Mouse (Mus musculus) neutrophil, adult 5-6 weeks (primary cell): ENCODE data around the gene Bmp8b. TPM values are rescaled to one million over a fixed set of nuclear protein-coding genes. Genes with fewer than 3 reads are reported as not detected.
"Not testable (repeated sequence)": the region's sequence is repeated elsewhere in the genome, so short reads cannot be mapped to it uniquely, and the experiment has no call there.

Experiments
- ATAC-seq: fragments of 151-379, 151-347 bp; 2 replicates; pipeline ENCODE4 v1.8.0; 2017; ENCODE audit warnings: mild to moderate bottlenecking, moderate TSS enrichment; ENCODE audit not compliant: insufficient number of reproducible peaks, poor library complexity, low FRiP score, severe bottlenecking; ENCODE audit errors: extremely low read depth
- total RNA-seq: library from RNA; stranded (forward); fragments of 200-1000 nt; gene quantifications from 2 replicates; pipeline ENCODE4 v1.2.3, GENCODE M21; 2017

Gene Bmp8b
- not detected in 2 replicates for total RNA-seq

DNA sequence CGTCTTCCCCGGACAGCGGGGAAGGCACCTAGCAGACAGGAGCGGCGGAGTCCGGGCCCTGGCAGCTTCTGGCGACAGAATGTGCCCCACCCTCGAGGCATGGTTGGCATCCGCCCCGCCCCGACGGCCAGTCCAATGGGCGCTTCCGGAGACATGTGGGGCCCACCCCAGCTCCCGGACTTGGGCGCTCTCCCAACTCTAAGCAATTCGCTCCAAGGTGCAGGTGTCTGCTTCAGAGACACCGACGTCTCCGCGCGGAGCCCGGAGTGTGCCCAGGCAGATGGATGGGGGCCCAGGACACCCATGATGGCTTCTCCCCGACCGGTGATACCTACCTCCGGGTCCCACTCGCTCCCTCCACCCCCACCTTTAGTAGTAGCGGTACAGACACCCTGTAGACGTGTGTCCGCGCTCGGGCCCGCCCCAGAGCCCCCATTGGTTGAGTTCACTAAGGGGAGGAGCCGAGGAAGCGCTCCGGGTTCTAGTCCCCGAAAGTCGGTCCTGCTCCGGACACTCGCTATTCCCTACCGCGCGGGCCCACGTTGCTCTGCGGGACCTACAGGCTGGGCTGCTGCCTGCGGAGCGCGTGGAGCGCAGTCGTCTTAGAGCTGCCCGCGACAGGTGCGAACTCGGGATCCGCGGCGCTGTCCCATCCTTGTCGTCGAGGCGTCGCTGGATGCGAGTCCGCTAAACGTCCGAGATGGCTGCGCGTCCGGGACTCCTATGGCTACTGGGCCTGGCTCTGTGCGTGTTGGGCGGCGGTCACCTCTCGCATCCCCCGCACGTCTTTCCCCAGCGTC is at the start of gene Bmp8b:
Gene Bmp8b, plus strand, starts transcription at position 515 of the 800 bp plus-strand sequence.
- no peak for ATAC-seq

DNA sequence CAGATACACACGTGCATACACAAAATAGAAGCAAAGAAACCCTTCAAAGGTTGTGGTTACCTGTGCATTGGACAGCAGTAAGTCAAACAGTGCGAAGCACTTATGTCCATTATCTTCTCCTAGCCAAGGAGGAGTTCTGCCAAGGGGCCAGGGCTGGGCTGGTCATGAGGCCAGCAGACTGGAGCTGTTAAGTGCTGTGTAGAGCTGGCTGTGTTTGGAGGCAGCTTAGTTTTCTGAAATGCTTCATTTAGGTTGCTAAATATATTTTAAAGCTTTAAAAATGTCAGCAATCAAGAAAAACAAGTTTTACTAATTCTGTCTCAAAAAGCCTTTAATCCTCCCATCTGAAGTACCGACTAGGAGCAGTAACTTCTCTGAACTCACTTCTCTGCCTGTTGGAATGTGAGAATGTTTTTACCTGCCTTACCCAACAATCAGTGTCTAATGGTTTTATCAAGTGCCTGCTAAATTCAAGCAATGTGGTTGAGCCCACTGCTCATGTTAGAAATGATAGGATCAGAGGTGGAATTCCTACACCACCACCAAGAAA is 48.3 kb upstream of the Bmp8b start:
- ATAC-seq = no peak

DNA sequence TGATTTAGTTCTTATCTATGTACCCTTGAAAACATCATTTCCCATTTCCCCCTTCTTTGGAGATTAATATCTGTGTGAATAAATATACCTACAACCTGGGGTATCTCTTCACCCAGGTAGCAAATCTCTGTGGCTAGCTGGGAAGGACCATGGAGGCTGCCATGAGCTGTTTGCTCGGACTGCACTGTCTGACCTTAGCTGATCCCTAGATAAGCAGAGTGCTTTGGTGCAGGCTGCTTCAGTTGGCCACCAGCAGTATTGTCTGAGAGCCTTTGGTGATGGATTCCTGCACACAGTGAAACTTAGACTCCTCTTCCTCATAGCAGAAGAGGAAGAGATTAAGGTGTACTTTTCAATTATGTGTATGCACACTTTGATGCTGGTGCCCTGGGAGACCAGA is 47.0 kb upstream of the Bmp8b start:
- ATAC-seq = no peak

DNA sequence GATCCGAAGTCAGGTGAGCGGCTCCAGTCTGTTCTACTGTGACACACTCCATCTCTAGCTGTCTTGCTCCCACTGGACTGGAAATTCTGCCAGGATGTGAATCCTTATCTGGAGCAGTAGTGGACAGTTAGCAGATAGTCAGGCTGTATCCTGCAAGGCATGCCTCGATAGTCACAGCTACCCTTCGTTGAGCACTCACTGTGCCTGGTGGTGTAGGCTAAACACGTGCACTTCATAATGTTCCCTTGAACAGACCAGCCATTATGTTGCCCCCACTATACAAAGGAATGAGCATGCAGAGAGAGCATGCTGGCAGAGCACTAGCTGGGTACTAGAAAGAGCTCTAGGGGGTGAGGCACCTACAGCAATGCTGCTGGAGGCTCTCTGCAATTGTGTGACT is 43.2 kb upstream of the Bmp8b start:
- ATAC-seq = no peak

DNA sequence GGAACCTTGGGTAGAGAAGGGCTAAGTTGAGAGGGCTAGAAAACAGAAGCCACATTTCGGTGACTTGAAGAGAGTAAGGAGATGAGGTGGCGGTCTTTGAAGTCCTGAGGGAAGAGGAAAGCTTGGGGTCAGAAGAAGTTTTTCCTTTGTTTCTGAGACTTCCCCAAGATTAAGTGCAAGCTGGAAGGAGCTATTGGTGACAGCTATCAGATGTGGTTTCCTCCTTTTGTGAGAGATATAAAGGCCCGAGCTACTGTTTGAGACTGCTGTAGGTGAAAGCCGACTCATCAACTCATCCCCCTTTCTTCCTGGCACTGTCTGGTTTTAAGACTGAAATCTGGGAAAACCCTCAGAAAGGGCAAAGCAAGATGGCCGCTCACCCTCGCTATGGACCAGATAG is 36.3 kb upstream of the Bmp8b start:
- ATAC-seq = no peak

DNA sequence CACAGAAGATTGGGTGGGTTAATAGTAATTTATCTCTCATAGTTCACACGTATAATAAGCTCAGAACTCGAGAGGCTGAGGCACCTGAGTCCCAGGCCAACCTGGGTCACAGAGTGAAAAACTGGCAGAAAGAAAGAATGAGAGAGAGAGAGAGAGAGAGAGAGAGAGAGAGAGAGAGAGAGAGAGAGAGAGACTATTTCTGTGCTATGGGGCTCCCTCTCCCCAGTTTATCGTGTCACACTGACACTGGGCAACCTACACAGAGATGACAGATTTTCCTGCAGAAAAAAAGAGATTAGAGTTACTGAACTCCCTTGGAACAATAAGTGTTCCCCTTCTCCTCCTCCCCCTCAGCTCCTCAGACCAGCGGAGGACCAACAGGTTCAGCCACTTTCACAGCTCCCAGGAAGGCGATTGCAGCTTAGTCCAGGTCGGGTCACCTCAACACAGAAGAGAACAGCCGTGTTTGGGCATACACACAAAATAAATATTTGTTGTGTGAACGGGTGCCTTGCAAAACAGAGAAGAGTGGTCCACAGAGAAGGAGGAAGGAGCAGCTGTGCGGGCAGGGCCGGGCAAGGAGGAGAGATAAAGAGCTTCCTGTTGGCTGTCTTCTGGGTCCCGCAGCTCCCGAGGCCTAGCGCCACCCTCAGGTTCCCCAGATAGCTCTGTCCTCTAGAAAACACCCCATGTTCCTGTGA is 33.5 kb upstream of the Bmp8b start:
- peak; percentile 63 for ATAC-seq

DNA sequence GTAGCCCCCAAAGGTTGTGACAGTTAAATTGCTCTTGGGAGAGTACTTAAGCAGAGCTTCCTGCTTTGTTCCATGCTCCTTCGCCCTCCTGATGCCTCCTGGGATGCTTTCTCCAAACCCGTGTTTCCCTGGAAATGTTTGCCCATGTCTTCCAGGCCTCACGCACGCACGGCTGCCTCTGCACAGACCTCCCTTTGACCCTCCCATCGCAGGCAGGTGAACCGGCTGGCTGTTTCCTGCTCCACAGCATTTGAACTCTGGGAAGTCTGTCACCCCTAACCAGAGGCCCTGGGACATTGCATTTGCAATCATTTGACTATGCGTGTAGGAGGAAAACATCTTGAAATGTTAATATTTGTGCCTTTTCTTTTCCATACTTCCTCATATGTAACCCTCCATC is 28.0 kb upstream of the Bmp8b start:
- ATAC-seq = no peak

DNA sequence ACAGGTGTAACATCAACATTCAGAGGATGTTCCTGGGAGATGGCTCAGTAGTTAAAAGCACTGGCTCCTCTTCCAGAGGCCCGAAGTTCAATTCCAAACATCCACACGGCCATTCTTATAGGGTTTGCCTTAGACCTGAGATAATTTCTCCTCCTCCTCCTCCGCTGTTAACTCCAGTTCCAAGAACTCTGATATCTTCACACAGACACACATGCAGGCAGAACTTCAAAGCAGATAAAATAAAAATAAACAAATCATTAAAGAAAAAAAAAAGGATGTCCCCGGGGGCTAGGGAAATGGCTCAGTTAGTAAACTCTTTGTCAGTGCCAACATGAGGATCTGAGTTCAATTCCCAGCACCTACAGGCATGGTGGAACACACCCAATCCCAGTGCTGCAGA is 26.7 kb upstream of the Bmp8b start:
- ATAC-seq = no peak

DNA sequence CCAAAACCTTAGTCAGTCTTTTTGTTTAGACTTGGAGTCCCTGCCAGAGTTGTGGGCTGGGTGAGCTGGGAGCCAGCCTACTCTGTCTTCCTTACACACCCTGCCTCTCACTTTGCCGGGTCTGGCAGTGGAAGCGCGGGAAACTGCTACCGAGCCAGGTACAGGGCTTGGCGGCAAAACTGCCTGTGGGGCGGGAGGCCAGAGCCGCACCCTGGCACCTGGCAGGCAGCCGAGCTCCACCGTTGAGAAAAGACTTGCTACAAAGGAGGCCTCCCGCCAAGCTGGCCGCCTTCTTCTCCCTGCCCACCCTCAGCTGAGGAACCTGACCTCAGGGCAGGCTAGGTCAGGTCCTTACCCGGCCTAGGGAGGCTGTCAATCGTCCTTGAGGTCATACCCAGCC is 24.2 kb upstream of the Bmp8b start:
- ATAC-seq = no peak

DNA sequence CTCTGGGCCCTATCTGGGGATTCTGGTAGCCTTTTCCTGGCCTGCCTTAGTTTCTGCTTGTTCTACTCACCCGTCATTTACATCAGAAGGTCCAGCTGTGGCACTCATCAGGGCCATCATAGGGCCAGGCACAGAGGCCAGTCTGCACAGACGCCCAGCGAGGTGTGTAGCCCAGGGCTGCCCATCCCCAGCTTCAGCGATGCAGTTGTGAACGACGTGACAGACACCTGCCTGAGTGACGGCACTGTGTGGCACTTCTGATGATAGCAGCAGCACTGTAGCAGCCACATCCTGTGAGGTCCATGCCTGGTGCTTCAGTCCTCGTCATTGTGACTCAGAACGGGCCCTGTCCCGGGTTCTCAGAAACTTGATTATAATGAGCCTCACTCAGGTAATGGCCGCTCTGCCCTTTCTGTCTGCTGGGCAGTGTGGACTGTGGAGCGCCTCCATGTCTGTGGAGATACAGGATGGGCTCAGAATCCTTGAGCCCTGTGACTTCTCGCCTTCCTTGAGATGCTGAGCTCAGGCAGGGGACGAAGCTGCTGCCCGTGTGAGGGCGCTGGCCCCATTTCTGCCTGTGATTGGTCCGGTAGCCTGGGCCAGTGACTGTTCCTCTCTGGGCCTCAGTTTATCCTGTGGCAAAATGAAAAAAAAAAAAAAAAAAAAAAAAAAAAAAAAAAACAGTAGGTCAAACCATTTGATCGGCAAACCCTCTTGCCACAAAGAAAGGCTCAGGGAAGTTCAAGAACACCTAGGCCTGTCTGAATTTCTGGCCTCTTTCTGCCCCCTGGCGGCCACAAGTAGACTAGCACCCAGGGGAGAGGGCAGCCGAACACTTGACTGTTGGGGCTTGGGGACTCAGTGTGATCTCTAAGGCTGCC is 22.4 kb upstream of the Bmp8b start:
- ATAC-seq = peak; percentile 86

DNA sequence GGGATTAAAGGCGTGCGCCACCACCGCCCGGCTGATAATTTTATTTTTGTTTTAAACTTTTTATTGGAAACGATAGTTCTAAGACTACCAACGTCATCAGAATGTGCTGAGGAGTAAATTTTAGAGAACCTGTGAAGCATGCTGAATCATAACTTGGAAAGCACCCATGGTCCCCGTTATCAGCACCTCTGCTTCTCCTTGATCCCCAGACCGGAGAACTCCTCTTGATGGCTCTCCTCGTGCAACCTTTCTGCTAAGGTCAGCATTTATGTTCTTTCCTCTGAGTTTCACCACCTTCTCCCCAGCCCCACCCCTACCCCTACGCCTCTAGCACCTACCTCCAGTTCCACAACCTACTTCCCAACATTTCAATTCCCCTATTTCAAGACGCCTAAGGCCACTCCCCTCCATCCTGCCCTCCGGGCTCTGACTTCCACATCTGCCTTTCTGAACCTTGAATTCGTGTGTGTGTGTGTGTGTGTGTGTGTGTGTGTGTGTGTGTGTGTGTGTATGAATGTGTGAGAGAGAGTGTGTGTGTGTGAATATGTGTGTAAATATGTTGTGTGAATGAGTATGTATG is 21.6 kb upstream of the Bmp8b start:
- no peak for ATAC-seq

DNA sequence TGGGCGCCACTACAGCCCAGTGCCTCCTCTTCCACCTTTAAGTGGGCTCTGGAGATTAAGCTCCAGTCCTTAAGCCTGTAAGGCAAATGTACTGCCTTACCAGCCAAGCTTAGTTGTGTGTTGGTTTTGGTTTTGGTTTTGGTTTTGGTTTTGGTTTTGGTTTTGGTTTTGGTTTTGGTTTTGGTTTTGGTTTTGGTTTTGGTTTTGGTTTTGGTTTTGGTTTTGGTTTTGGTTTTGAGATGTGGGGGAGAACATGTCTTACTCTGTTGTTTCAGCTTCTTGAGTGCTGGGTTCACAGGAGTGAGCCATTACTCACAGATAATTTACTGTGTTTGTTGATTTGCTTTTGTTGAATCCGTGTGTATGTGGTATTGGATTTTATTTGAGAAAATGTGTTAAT is 19.7 kb upstream of the Bmp8b start:
- no peak for ATAC-seq

DNA sequence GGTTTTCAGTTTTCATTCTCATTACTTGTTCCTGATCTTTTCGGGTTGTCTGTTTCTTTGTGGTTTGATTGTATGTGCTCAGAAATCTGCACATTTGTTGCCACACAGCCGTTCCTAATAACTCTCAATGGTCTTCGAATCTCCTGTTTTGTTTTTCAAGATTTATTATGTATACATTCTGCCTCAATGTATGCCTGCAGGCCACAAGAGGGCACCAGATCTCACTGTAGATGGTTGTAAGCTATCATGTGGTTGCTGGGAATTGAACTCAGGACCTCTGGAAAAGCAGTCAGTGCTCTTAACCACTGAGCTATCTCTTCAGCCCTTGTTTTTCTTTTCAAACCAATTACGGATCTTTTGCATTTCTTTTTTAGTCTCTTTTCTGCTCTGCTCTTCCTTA is 18.6 kb upstream of the Bmp8b start:
- ATAC-seq = no peak

DNA sequence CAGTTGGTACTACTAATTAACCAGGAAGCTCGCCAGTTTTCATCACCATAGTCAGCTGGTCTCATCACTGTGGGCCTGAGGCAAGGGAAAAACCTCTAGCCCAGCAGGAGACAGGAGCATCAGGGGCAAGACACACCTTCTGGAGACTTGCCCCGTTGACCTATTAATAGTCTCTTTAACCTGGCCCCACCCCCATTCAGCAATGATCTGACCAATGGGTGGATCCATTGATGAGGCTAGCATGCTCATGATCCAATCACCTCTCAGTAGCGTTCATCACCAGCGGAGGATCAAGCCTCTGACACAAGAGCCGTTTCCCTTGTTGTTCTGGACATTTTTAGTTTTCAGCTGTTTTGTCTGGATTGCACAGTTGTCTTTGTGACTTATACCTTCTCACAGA is 12.3 kb upstream of the Bmp8b start:
- ATAC-seq = no peak

DNA sequence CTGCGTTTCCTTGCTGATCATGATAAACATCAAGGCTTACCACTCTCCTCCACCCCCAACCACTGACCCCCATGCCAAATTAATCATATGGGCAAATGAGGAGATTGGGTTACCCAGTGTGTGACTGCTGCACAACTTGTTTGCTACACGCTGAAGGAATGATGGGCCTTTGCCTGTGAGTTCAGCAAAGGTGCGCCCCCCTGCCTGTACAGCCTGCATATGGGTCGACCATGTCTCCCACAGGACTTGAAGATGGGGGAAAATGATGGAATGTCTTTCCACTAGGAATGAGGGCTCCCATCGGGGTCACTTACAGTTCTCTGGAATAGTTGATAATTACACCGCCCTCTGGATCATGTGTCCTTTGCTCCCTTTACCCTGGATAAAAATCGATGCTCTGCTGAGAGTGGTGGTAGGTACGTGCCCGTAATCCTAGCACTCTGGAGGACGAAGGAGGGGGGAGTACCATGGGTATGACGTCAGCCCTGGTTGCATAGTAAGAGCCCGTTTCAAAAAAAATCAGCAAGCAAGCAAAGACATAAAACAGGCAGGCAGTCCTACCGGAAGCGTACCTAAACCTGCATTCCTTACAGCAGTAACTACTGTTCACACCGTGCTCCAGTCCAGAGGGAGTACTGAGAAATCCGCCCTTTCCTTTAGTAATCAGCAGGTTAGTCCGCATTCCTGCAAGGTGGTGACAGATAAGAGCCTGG is 11.7 kb upstream of the Bmp8b start:
- no peak for ATAC-seq

DNA sequence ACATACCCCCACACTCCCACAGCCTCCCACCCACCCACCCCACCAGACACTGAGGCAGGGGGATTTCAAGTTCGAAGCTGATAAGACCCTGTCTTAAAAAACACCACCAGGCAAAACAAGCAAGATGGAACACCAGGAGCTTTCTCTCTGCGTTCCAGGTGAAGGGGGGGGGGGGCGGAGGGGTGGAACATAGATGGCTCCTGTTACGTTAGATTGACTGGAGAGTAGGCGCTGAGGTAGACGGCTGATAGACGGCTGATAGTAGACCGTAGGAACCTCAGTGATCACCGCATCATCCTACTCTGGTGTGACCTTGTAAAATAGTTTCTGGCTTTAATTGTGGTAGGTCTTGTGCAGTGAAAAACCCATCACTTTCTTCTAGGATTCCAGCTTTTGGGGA is 11.1 kb upstream of the Bmp8b start:
- no peak for ATAC-seq

DNA sequence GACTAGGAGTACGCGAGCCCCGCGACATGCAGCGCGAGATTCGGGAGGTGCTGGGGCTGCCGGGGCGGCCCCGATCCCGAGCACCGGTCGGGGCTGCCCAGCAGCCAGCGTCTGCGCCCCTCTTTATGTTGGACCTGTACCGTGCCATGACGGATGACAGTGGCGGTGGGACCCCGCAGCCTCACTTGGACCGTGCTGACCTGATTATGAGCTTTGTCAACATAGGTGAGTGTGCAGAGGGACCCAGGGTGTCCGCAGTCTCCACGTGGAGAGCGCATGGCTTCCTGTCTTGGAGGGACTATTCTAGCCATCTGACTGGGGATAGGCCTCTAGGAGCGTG is 456 bp downstream of the Bmp8b start:
- ATAC-seq = no peak

DNA sequence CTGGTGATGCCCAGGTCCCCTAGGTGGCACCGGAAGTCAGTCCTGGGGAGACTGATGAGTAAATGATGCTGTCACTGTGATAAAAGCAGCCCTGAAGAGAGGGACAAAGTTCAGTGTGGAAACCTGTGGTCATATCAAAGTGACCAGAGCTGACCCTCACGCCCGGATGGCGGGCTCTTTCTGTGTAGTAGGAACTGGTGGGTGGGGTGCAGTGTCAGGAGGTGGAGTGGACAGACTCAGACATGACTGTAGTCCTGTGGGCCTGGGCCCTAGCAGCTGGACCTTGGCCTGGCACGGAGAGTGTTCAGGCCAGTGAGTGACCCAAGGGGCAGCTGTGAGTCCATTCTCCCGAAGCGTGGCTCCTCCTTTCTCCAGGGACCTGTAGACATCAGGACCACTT is 964 bp downstream of the Bmp8b start:
- not testable (repeated sequence) for ATAC-seq

DNA sequence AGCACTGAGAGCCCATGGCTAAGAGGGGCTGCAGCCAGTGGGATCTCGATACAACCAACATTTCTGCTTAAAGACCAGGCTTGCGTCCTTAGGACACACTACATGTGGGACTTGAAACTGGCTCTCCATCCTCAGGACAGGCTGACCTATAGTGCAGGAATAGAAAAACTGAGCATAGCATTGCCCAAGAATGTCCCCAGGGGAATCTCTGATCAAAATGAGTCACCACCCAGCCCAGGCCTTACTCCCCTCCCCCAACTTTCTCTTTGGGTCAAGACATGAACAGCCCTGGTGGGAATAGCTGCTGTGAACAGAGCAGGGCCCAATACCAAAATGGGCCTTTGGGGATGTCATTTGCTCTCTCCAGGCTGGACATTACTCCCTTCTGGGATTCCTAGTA is 1.9 kb downstream of the Bmp8b start:
- ATAC-seq = no peak
